Mouse (Mus musculus): ENCODE results near the gene Pdzd3.

The Pdzd3 gene

DNA sequence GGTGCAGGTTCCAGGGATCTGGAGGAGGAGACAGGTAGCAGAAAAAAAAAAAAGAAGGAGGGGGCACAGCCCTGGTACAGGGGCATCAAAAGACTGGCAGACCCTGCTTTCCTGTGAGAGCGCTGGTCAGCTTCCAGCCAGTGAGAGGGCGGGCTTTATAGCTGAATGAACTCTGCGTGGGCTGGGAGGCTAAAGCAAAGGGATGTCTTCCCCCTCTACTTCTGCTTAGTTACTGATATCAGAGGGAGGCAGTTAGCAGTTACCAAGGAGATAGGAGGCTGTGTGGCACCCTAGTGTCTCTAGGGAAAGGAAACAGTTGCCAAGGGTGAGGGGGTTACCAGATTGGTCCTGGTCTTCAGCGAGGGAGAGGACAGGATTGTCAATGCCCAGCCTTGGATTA lies 826 bp downstream of the Pdzd3 start:
- in situ Hi-C loops (cut with MboI, MseI) = loop anchor here (10.0 kb wide), 1 partner anchor 1236 kb away; no protein-coding TSS in a partner anchor

DNA sequence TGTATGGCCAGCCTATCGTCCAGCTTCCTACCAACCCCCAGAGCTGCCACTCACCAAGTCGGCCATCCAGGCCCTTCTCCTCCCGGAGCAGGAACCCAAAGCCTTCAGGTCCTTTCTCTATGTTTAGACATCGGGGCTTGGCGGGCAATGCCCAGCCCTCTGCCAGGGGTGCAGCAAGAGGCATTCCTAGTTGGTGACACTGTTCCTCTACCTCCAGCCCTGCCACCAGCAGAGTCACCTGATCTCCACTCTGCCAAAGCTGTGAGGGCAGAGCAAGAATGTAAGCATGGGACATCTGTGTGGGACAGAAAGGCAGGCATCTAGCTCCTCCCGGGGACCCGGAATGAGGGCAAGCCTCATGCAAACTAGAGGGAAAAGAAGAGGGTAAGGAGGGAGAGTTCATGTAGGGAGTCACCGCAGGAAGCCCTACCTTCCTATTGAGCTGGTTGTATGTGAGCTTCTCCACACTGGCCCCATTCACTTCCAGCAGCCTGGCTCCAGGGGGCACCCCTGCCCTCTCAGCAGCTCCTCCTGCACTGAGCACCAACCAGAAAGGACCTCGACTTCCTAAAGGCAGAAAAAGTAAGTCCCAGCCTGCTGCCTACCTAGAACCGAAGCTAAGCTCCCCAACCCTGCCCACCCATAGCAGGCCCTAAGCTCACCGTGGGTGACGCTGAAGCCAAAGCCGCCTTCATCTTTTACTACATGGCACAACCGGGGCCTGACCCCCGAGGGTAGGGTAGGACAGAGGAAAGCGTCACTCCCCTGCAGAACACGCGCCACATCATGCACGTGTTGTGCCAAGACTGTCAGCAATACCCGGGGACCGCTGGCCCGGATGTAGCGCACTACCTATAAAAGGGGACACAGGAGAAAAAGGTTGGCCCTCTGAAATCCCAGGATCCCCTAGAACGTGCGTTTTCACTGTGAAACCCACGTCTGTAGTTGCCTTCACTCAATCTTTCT lies 1.8 kb downstream of the Pdzd3 start:
- in situ Hi-C loops (cut with MboI, MseI) = loop anchor here (10.0 kb wide), 1 partner anchor 1235 kb away; no protein-coding TSS in a partner anchor

DNA sequence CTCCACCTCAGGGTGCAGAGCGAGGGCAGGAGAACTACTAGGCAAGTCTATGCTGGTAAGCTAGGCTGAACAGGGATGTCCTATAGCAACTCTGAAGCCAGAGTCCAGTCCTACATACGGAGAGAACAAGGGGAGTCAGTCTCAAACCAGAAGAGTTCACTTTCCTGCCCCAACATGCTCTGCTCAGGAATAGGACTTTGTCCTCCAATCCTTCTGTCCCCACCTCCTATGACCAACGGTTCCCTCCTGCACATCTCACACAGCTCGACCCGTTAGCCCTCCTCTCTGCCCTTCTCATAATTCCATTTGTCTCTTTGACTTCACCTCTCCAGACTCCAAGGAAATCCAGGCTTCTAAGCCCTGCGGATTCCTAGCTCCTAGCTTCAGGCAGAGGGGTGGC lies 3.4 kb downstream of the Pdzd3 start:
- in situ Hi-C loops (cut with MboI, MseI) = no loop called here

DNA sequence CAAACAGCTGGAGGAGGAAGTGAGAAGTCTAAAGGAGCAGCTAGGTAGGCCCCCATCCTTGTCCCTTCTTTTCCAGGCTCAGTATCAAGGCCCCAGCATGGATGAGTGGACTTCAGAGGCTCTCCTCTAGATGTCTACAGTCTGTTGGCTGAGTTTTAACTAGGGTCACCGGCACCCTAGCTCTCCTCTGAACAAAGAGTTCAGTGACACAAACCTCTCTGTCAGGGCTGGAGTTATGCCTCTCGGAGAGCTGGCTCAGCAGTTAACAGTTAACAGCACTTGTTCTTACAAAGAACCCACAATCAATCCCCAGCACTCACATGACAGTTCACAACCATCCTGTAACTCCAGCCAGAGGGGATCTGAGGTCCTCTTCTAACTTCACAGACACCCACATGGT lies 7.7 kb downstream of the Pdzd3 start:
- in situ Hi-C loops (cut with MboI, MseI) = loop anchor here (5.0 kb wide), 1 partner anchor 61 kb away; no protein-coding TSS in a partner anchor

DNA sequence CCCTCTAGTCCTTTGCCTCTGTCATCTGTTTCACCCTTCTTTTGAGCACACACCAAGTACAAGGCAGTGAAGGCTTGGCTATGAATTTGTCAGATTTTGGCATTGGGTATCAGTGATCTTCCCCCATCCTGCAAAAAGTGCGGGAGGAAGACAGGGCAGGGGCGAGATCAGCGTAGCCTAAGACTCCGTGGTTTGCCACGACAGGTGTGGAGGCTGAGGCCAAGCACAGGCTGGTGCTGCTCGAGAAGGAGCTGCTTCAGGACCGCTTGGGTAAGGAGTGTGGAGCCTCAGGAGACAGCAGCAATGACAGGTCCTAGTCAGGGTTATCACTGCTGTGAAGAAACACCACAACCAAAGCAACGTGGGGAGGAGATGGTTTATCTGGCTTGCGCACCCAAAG lies 9.9 kb downstream of the Pdzd3 start:
- in situ Hi-C loops (cut with MboI, MseI) = loop anchor here (5.0 kb wide), 1 partner anchor 59 kb away; no protein-coding TSS in a partner anchor

DNA sequence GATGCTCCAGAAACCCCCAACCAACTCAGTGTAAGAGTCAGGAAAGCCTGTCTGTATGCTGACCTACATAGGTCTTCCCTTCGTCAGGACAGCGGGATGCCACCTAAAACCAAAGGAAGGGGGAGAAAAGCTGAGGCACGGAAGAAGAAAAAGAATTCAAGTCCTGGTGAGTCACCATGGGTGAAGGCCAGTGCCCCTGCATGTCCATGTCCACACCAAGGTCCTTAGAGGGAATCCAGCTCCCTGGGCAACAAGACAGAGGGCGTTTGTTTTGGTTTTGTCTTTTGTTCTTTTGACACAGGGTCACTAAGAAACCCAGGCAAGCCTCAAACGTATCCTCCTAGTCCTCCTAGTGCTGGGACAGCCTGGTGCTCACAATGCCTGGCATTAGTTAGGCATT lies 10.4 kb downstream of the Pdzd3 start:
- in situ Hi-C loops (cut with MboI, MseI) = loop anchor here (5.0 kb wide), 1 partner anchor 59 kb away; no protein-coding TSS in a partner anchor

DNA sequence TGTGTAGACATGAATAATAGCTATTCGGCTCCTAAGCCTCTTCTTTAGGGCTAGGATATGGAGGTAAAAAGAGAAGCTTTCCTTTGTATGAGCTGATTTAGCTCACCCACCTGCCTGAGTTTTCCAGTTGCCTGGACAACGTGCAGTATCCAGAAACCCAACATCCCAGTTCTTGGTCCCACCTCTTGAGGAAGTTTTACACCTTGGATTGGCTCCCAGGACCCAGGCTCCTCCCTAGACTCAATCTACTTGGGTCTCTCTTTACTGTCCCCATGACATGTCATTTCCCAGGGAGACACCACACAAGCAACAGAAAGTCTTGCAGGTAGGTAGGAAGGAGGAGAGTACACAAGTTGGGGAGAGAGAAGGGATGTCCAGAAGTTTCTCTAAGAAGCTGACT lies 10.9 kb downstream of the Pdzd3 start, which contains the start of gene Ccdc153:
TSS of gene Ccdc153 (plus strand) at position 278 of the 400 bp plus-strand sequence.
- in situ Hi-C loops (cut with MboI, MseI) = loop anchor here (5.0 kb wide), 1 partner anchor 58 kb away; no protein-coding TSS in a partner anchor

DNA sequence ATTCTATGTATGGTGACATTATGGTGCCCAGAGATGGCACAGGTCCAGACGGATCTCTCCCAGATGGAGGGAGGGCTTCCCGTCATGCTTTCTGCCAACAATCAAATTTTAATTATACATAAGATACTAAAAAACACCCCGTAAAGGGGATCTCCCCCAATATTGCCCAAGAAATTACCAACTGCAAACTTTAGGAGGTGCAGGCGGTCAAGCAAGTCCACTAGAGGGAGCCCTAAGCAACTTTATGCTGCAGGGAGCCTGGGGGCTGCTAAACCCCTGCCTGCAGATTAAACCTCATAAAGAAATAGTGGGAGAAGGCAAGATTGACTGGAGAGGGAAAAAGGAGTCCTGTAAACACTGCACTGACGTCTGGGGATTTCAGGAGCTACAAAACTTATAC lies 11.8 kb downstream of the Pdzd3 start:
- in situ Hi-C loops (cut with MboI, MseI) = loop anchor here (5.0 kb wide), 1 partner anchor 283 kb away; no protein-coding TSS in a partner anchor

DNA sequence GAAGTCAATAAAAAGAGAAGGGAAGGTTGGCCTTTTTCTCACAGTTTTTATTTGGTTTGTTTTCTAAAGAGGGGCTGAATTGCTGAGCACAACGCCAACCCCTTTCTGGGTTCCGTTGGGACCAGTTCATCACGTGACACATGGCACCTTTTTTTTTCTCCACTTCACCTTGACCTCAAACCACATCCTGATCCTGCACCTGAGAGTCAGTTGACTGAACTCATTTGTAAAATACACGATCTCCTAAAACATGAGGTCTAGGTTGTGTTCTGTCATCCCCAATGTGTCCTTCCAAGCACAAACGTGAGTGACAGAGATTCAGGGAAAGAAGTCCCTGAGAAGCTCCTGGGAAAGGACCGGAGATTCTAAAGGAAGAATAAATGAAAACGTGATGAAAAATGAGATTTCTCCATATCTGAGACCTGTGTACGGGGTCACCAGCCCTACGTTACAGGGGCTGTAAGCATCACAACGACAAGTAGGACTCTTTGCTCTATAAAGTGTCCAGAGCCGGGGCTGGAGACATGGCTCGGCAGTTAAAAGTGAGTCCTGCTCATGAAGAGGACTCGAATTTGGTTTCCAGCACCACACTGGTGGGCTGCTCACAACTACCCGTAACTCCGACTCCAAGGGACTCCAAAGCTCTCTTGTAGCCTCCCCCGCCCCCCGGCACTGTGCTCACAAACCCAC lies 12.6 kb downstream of the Pdzd3 start:
- in situ Hi-C loops (cut with MboI, MseI) = loop anchor here (5.0 kb wide), 1 partner anchor 284 kb away; no protein-coding TSS in a partner anchor

DNA sequence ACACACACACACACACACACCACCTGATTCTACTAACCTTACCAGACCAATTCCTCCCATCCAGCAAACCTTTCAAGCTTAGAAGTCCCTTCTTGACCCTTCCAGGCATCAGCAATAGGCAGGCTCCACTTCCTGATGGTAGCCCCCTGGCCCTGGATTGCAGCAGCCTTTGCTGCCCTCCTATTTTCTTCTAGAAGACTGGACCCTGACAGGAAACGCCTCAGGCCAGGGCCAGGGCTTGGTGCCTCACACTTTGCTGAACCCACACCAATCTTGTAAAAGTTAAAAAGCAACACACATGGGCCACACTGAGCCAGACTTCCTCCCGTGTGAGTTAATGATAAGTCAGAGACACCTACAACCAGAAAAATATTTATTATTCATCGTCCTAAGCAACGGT lies 14.1 kb downstream of the Pdzd3 start:
- in situ Hi-C loops (cut with MboI, MseI) = loop anchor here (5.0 kb wide), 1 partner anchor 285 kb away; no protein-coding TSS in a partner anchor

DNA sequence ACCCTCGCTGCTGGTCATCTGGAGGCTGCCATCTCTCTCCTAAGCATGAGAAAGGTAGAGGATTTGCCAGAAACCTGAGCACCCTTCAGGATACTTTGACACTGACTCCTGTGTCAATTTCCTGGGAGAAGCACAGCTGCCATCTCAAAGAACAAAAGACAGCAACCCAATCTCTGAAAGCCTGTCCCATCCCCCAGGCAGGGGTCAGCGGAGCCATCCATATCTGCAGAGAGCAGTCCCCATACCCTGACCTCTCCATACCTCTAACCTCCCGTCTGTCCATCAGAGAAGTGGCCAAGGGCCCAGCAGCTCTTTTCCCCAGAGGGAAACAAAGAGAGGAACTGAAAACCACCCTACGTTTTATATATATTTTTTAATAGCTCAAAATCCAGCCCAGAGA lies 14.7 kb downstream of the Pdzd3 start:
- in situ Hi-C loops (cut with MboI, MseI) = loop anchor here (5.0 kb wide), 1 partner anchor 286 kb away; no protein-coding TSS in a partner anchor

DNA sequence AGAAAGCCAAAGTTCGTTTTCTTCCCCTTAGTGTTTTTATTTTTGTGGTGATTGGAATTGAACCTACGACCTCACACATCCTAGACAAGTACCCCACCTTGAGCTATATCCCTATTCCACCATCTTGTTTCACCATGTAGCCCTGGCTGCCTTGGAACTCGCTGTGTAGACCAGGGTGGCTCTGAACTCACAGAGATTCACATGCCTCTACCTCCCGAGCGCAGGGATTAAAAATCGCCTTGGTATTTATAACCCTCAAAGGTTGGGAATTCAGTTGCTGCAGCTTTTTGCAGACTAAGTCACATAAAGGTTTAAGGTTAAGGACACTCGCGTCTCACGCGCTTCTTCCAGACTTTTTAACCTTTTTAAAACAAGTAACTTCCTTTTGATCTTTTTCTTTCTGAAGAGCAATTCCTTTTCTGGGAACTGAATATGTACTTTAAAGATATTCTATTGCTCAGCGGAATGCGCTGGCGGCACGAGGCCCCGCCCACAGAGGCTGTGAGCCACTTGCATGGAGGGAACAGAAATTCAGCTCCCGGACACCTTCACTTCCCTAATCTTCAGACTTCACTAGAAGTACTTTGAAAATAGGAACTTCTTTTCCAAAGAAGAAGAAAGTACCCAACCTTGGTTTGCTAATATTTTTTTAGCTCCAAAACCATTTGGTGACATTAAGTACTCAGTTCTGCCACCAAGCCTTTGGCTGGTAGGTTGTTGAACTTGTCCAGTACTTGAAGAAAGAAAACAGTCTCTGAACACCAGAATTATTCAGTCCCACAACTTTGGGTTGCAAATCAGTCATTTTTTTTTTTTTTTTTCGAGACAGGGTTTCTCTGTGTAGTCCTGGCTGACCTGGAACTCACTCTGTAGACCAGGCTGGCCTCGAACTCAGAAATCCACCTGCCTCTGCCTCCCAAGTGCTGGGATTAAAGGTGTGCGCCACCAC lies 16.5 kb downstream of the Pdzd3 start:
- in situ Hi-C loops (cut with MboI, MseI) = loop anchor here (5.0 kb wide), 1 partner anchor 288 kb away; no protein-coding TSS in a partner anchor

DNA sequence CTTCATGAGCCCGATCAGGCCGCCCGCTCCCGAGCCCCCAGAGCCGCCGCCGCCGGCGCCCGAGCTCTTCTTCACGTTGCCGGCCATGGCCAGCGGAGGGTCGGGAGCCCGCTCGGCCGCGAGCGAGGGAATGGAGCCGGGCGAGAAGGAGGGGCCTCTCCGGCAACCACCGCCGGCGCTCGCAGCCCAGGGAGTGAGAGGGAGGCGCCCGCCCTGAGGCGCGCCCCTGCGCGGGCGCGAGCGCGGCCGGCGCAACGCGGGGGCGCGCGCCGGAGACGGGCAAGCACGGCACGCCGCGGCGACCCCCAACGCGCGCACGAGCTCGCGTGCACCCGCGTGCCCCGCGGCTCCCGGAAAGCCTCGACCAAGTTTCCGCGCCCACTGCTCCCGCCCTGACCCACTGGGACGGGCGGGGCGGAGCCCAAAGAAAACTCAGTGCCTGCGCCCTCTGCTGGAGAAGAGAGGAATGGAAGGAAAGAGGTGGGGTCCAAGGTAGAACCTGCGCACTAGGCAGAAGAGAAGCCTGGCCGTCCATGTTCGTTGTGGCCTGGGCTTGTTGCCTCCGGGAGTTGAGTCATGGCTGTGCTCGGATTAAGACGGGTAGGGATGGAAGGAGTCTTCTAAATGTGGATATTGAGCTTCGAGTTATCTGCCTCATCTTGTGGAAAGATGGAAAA lies 17.3 kb downstream of the Pdzd3 start, which contains the start of gene Cbl:
TSS of gene Cbl (minus strand) at position 248 of the 677 bp plus-strand sequence.
- in situ Hi-C loops (cut with MboI, MseI) = no loop called here

DNA sequence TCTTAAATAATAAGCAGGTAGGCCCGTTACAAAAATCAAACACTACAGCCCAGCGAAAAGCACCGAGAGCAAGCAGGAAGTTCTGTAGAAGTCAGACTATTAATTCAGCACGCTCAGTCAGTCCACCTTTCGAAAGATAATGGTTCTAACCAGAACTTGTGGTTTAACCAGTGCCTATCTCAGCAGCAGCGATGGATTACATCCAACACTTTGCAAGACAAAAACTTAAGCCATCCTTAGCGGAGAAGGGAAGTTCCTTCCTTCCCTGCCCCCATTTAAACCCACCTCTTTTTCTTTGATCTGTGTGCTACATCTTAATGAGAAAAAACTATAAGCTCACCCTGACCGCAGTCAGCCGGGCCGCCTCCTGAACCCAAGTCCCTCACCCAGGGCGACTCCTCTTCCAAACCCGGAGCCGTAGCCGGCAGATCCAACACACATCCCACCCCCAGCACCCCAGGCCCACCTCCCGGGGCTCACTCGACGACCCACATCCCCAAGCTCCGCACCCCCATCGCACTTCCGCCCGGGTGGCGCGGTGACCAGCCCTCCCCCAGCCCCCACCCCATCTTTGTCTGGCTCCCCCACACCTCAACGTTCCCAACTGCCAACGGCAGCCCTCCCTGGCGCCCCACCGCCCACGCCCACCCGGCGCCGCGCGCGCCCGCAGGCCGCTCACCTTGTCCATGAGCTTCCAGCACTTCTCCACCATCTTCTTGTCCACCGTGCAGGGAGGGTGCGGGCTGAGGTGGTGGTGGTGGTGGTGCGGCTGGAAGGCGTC lies 18.1 kb downstream of the Pdzd3 start:
- in situ Hi-C loops (cut with MboI, MseI) = no loop called here

DNA sequence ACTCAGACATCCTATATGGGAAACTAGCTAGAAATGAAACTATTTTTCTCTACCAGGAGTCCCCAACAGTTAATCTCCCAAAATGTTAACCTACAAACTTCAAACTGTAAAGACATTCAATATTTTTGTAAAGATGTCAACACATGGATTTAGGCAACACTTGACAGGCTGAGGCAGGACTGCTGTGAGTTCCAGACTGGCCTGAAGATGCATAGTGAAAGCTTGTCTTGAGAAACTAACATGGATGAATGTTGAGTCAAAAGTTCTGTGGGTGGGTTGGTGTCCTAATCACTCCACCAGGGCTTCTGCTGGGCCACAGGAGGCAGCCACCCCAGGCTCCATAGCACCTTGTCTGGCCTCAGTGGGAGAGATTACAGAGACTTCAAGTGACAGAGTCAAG lies 19.7 kb downstream of the Pdzd3 start:
- in situ Hi-C loops (cut with MboI, MseI) = no loop called here

DNA sequence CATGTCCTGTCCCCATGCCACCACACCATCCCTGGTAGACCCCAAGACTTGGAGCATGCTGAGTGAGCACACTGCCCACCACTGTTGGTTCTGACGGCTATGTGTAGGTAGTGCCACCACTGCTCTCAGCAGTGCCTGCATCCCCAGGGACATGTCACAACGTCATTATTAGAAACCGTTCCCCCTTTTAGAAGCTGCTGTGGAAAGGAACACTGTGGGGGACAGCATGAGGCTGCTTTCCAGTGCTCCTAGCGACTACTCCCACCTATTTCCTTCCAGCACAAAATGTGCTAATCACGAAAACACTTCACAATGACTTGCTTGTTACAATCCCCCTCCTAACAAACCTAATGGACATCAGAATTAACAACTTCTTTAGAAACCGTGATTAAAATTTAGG lies 25.3 kb downstream of the Pdzd3 start:
- in situ Hi-C loops (cut with MboI, MseI) = no loop called here

DNA sequence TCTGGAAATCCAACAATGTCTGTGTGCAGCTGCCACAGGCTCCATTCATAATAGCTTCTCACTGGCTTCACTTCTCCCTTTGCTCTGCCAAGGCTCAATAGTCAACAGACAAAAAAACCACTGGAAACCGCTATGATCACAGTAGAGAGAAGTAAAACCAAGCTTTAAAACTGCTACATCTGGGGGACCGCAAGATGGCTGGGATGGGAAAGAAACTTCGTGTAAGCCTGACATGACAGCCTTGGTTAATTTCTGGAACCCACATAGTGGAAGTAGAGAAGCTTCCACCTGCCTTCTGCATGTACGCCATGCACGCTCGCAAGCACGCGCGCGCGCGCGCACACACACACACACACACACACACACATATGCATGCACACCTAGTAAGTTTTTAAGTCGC lies 37.7 kb downstream of the Pdzd3 start:
- in situ Hi-C loops (cut with MboI, MseI) = no loop called here

DNA sequence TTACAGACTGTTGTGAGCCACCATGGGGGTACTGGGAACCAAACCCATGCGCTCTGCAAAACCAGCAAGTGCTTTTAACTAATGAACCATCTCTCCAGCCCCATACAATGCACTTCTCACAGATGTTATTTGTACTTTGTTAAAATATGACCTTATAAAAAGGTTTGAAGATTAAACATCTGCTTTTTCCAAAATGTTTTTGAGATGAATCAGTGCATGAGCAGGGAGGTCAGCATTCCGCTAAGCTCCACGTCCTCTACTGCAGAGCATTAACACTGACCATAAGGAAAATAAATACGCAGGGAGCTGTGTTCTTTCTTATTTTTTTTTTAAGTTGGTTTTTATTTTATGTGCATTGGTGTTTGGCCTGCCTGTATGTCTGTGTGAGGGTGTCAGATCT lies 38.9 kb downstream of the Pdzd3 start:
- in situ Hi-C loops (cut with MboI, MseI) = no loop called here

DNA sequence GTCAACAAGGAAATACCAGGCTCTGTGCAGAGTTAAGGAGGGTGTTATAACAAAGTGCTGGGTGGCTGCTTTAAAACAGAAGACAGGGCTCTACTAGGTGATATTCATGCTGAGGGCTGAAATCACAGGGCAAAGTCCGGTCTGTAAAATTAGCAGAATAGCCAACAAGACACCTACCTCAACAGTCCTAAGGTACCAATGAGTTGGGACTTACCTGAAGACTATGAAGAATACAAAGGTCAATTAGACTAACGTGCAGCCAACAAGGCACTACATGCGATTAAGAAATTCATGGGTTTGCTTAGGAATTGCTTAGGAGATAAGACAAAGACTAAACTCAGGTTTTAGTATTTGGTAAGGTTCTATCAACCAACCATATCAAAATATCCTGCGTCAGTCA lies 41.9 kb downstream of the Pdzd3 start:
- in situ Hi-C loops (cut with MboI, MseI) = no loop called here

Data from T-helper 1 cell (primary cell).